Mouse (Mus musculus) layer of hippocampus, postnatal 36 days (tissue): ENCODE data around the gene Aldh3b3. TPM values are rescaled to one million over a fixed set of nuclear protein-coding genes. Genes with fewer than 3 reads are reported as not detected.

Experiments
- DNase-seq, 2 experiments: peaks; one replicate each; pipeline ENCODE4 v3.0.0; 2022
- total RNA-seq, 2 experiments: library from RNA; stranded (reverse); gene quantifications; 2 replicates each; pipeline ENCODE4 v1.2.3; 2021

Gene Aldh3b3
- total RNA-seq, 2 experiments from 2014 or later: not detected

- DNase-seq: no peak
Observed at GRCm38 (mm10) chr19:3975866-3976265, 17.4 kb downstream of the Aldh3b3 start.

- peak; percentile 59 to 73 for DNase-seq
Observed at GRCm38 (mm10) chr19:3980309-3980708, 21.9 kb downstream of the Aldh3b3 start.

GRCm38 (mm10) chr19:3980917-3981316 is 22.5 kb downstream of the Aldh3b3 start:
- no peak for DNase-seq

- DNase-seq: no peak
Observed at GRCm38 (mm10) chr19:3983527-3984200, 25.2 kb downstream of the Aldh3b3 start.

GRCm38 (mm10) chr19:3985261-3985681 is 26.8 kb downstream of the Aldh3b3 start:
- DNase-seq: no peak

- peak; percentile 42 to 55 for DNase-seq
Observed at GRCm38 (mm10) chr19:3986334-3986733, 27.9 kb downstream of the Aldh3b3 start, which contains the start of gene Acy3. Gene Acy3, plus strand, starts transcription at chr19:3986570.

GRCm38 (mm10) chr19:3988066-3988465 is 29.6 kb downstream of the Aldh3b3 start:
- no peak for DNase-seq

GRCm38 (mm10) chr19:3988750-3989149 is 30.3 kb downstream of the Aldh3b3 start:
- no peak for DNase-seq

- DNase-seq: no peak
Observed at GRCm38 (mm10) chr19:3990804-3991203, 32.4 kb downstream of the Aldh3b3 start.

- no peak for DNase-seq
Observed at GRCm38 (mm10) chr19:3991562-3991961, 33.1 kb downstream of the Aldh3b3 start.

GRCm38 (mm10) chr19:3991966-3992365 is 33.5 kb downstream of the Aldh3b3 start:
- DNase-seq: no peak

GRCm38 (mm10) chr19:3992416-3992815 is 34.0 kb downstream of the Aldh3b3 start, which contains the start of gene Tbx10:
Gene Tbx10, plus strand, starts transcription at chr19:3992752.
- DNase-seq: no peak

GRCm38 (mm10) chr19:3994932-3995331 is 36.5 kb downstream of the Aldh3b3 start:
- DNase-seq: no peak

GRCm38 (mm10) chr19:3995505-3995904 is 37.1 kb downstream of the Aldh3b3 start:
- DNase-seq: no peak

- no peak for DNase-seq
Observed at GRCm38 (mm10) chr19:3996106-3996505, 37.7 kb downstream of the Aldh3b3 start.

GRCm38 (mm10) chr19:3996747-3997146 is 38.3 kb downstream of the Aldh3b3 start:
- DNase-seq: no peak

- DNase-seq: no peak
Observed at GRCm38 (mm10) chr19:3997231-3997630, 38.8 kb downstream of the Aldh3b3 start.

- no peak for DNase-seq
Observed at GRCm38 (mm10) chr19:3998335-3998734, 39.9 kb downstream of the Aldh3b3 start.

GRCm38 (mm10) chr19:3999121-3999730 is 40.8 kb downstream of the Aldh3b3 start:
- DNase-seq: no peak

- DNase-seq: peak; percentile 96 to 97
Observed at GRCm38 (mm10) chr19:4000119-4000900, 41.9 kb downstream of the Aldh3b3 start, which contains the start of the genes Nudt8 and Gm49405. Gene Nudt8, plus strand, starts transcription at chr19:4000580. Gene Gm49405, plus strand, starts transcription at chr19:4000626.

GRCm38 (mm10) chr19:4000949-4001525 is 42.6 kb downstream of the Aldh3b3 start:
- DNase-seq: no peak

GRCm38 (mm10) chr19:4001752-4002151 is 43.3 kb downstream of the Aldh3b3 start:
- DNase-seq: no peak

- DNase-seq: no peak
Observed at GRCm38 (mm10) chr19:4003112-4003511, 44.7 kb downstream of the Aldh3b3 start, which contains the start of gene Doc2g. Gene Doc2g, plus strand, starts transcription at chr19:4003313.
